Mouse (Mus musculus) B cell, adult 2 months (primary cell): ENCODE data around the gene Cgref1.

ENCODE experiments used
- DNase-seq, 2 experiments: peaks; one replicate each; pipeline ENCODE4 v3.0.0; 2022

Gene Cgref1

DNA sequence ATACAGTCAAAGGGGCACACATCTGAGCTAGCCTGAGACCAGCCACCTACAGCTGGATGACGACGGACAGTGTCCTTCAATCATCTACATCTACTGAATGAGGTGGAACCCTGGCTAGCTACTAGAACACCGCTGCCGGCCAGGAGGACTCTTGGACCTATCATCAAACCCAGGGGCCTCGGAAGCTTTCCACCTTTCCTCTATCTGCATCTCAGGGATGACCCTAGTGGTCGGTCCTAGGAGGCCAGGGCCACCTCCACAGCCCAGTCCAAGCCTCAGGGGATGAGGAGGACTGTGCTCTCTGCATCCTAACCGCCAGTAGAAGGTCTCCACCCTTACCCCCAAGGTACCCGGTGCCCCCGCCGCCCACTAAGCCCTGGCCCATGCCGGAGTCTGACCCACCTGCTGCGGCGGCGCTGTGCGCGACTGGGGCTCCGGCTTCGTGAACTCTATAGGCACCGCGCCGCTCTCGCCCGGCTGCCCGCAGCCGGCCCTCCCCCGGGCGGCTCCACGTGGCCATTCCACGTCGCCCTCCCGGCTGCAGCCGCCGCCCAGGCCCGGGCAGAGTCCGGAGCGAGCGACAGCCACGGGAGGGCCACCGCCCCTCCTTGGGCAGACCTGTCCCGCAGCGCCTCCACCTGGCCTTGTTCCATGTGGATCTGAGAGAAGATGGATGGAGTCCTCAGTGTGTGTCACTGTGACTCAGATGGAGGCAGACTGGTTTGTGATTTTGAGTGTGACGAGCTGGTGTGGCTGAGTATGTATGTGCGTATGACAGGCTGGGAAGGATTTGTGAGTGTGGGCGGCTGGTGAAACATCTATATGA, at the start of gene Cgref1:
Cgref1 (minus strand) TSS at position 636 of the 826 bp plus-strand sequence.
- DNase-seq: peak; percentile 31 to 32

DNA sequence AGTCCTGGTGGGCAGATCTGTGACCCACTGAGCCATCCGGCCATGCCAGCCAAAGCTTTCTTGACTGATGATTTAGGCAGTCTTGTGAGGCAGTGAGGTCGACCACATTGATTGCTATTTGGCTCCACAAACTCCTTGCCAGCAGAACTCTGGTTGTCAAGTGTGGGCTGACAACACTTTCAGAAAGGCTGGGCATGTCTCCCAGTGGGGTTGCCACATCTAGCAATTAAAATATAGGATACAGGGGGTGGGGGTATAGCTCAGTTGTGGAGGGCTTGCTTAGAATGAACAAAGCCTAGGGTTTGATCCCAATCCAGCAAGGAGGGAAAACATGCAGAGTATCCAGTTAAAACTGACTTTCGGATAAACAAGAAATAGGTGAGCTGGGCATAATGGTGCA, 48.7 kb upstream of the Cgref1 start:
- DNase-seq: no peak

DNA sequence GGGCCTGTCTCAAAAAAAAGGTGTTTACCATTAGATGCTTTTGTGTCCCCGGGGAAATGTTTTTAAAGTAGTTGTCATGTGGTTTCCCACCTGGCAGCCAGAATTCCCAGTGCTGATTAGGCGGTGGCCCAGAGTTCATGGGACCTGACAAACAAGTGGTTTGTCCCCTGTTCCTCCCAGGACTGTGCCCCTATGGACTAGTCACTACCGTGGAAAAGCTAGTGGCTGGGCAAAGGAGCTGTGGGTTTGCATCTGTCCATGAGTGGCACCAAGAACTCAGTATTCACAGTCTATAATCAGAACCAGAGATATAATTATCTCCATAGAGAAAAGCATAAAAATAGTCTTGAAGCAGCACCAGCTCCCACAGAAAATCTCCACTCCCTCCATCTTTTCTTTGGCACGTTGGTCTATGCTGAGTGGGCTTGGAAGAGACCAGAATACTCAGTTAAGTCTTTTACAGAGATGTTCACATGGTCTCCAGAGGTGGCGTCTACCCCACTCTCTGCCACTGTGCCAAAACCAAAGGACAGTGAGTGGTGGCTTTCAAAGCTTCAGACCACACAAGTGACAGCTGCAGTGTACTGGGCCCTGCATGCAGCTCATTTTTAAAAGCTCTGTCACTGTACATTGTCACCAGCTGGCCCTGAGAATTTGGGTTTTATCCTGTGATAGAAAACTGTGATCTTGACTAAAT, 47.7 kb upstream of the Cgref1 start:
- no peak for DNase-seq

DNA sequence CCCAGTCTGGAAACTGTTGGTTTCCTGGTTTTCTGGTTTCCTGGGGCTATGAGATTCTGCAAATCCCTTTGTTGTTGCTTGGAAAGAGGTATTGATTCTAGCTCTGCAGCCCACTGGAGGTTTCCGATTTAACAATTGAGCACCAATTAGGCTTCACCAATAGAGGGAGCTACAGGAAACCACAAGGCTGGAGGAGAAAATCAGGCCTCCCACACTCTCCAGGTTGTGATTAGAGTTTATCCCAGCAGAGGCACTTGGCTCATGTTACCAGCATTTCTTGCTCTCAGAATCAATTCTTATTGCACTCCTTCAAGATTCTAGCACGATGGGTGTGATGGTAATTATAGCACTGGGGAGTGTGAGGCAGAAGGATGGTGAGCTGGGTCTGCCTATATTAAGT, 37.0 kb upstream of the Cgref1 start:
- peak; percentile 16 to 27 for DNase-seq

DNA sequence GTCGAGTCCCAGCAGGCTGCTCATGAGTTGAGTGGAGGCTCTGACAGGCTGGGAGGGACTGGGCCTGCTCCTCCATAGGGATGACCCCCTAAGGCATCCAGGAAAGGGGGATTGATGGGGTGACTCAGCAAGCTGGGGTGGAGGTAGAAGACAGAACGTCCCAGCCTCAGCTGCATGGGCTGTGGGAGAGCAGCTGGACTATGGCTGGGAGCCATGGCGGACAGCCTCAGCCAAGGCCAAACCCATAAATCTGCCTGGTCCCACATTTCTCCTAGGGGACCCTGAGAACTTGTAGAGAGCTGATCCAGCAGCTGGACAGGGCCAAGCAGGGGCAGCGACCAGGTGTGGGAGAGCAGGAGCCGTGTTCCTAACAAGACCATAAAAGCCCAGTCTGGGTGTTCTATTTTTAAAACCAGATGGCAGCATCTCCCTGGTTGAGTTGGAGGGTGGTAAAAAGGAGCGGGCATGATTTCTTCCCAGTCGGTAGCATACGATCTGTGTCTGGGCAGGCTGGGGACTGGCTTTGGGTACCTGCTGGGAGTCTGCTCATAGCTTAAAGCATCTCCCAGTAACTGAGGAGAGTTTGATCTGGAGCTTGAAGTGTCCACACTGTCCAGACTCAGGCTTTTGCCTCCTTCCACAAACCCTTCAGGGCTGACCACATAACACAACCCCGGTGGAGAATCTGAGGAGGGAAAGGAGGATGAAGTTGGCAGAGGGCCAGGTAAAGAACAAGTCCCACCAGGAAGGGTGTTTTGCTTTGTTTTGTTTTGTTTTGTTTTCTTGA, 29.7 kb upstream of the Cgref1 start:
- DNase-seq: no peak

DNA sequence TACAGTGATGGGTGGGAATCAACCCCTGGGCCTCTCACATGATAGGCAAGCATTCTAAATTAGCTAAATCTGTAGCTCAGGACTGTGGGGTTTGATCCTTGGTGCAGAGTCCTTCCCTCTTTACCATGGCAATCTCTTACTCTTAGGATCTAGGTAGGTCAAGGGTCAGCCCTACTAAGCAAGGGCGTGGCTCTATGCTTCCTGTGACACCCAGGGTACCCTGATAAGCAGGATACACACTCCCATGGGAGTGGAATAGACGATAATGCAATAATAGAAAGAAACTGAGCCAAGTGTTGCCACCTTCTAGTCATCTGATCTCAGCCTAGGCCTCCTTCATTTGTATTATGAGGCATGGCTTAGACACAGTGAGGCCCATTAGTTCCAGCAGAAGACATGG, 24.0 kb upstream of the Cgref1 start:
- DNase-seq: no peak

DNA sequence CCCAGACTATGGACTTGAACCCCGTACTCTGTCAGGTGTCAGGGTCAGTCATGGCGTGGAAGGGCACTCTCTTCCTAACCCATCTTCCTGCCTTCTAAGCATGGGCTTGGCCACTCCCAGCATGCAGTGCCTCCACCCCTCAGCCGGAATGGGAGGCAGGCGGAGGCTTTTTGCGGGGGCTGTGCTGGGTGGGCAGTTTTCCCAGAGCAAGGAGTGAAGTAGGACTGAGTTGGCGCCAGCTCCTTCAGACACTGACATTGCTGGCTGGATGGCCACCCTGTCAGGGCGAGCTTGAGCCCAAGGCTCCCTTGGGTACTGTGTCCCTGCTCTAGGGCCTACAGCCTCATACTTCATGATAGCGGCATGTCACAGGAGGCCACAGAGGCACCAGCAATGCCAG, 23.0 kb upstream of the Cgref1 start, which contains the start of gene Tcf23:
Tcf23 (plus strand) TSS at position 247 of the 400 bp plus-strand sequence.
- no peak for DNase-seq

DNA sequence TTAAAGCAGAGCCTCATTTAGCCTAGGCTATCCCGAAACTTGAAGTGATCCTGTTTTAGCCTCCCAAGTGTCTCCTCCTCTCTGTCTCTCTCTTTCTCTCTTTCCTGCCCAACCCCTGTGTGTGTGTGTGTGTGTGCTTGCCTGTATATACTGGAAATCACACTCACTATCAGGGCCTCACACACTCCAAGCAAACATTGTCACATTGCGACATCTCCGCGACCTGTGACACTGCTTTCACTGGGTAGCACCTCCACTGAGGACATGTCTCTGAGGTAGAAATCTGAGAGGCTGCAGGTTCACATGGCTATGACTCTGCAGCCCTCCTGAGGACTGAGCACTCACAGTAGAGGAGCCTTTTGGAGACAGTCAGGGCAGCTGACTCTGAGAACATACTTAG, 20.8 kb upstream of the Cgref1 start:
- DNase-seq: no peak

DNA sequence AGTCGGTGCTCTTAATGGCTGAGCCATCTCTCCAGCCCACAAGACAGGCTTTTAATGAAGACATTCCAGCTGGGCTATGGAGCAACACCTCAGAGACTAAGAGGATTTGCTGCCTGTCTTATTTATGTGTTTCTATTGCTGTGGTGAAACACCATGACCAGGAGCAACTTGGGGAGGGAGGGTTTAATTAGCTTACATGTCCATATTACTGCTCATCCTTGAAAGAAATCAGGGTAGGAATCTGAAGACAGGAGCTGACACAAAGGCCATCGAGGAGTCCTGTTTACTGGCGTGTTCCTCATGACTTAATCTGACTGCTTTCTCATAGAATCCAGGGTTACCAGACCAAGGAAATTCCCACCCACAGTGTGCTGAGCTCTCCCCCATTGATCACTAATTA, 18.5 kb upstream of the Cgref1 start:
- DNase-seq: no peak

DNA sequence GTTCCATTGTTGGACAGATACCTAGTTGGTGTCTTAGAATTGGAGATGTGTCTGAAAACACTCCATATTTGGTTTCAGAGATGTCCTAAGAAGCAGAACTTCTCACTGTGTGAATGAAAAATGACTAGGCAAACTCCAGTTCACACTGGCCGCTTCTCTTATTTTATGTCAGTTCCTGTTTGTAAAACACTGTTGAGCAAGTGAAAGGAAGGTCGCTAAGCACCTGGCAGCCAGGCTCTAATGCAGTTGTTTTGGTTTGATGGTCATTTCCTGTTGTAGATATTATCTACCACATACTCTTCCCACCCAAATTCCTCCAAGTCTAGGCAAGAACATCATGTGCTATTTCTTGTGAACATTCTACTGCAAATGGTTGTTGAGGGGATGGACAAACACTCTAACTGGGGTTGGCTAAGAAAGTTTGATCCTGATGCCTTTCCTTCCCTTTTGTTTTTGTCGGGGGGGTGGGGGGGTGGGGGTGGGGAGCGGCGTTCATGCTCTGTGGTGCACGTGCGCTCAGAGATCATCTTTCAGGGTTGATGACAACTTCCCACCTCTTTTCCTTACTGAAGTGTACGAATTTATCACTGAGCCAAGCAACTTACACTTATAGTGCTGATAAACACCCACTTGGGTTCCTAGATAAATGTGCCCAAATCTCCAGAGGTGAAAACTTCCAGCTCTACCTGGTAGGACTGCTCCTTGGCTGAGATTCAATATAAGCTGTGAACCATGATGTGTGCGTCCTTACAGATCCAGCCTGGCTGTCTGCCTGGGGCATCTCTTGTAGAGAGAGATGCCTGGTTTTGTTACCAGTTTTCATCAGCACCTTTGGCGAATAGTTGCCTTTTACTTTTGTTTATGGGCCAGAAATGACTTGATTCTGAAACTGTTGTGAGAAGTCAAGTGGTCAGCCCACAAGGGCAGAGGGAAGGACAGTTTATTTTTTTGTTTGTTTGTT, 16.4 kb upstream of the Cgref1 start:
- peak; percentile 55 to 63 for DNase-seq

DNA sequence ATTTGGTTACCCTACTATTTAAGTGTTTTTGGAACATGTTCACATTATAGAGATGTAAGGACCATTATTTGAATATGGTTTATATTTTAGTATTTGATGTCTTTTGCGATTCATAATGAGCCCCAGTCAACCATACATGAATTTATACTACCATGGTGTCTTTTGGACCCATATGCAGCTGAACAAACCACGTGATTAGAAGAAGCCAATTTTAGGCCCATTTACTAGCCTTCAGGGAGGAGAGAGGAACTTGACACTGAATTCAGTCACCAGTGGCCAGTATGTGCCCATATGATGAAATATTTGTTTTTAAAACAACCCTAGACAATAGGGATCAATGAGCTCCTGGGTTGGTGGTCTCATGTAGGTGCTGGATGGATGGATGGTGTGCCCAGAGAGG, 15.4 kb upstream of the Cgref1 start:
- no peak for DNase-seq

DNA sequence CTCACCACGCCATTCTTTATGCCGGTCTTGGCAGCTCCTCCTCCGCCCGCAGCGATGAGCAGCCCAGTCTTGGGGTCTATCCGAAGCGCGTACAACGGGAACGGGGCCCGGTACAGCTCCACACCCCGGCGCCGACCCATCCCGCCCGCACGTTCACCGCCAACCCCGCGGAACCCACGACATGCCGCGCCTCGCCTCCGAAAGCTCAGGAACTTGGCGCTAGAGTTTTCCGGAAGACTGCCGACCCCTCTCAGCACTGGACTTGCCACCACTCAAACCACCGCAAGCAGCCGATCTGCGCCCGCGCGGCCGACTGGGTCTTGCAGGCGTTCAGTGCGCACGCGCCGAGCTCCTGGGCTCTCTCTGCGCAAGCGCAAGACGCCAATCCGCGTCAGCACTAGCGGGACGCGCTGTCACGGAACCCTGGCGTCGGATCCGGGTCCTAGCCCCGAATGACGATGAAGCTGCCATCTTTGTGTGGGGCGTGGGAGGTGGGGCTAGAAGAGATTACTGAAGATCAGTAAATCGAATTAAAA, 14.6 kb upstream of the Cgref1 start, which contains the start of gene Preb:
Preb (minus strand) TSS at position 396 of the 536 bp plus-strand sequence.
- peak; percentile 97 for DNase-seq

DNA sequence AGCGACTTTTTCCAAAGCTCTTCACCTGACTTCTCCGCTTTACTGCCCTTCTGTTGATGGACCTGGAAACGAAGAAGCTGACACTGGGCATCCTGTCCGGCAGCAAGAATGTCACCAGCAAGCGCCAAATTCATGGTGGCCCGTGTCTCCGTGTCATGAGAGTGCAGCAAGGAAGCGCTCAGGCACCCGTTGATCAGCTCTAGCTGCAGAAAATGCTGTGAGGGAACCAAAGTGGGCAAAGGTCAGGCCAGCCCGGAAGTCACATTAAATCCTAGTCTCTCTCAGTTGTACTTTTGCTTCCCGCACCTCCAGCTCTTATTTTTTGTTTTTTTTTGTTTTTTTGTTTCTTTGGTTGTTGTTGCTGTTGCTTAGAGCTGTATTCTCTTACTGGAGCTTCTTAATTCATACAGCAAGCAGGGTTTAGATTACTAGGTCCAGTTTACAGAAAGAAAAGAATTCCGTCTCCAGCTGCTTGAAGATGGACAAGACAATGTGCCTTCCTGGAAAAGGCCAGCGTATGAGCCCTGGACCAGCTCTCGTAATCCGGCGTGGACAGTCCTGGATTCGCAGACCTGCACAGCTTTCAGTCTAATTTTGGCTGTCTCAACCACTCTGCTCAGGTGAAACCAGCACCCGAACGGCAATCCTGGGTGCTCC, 13.9 kb upstream of the Cgref1 start:
- DNase-seq: no peak

DNA sequence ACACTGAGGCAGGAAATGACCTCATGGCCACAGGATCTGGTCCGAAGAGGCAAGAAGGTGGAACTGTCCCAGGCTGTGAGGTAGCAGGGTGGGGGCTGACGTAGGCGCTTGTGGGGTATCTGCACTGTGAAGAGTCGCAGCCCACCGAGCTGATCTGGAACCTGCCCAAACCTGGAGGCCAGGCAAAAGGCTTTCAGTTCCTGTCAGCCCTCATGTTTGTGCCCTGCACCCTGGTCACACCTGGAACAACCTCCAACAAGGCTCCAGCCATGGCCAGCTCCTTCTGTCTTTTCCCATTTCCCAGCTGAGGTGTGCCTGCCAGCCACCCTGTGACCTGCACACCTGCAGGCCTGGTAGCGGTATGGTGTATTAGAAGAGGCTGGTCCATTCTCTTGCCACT, 12.5 kb upstream of the Cgref1 start:
- no peak for DNase-seq

DNA sequence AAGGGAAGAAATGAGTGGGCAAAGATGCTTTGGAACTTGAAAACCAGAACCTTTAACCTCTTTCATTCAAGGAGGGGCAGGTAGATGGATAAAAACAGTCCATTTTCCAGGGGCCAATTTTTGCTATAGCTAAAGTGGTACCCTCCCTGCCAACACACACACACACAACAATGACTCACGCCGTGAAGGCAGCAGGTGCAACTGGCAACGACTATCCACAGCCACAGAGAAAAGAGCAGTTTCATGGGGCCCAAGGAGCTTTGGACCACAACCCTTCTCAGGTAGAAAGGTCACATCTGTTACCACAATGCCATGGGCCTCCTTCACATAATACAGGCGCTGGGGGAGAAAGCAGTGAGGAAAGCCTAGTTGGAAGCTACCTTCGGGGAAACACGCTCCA, 10.4 kb upstream of the Cgref1 start:
- no peak for DNase-seq

DNA sequence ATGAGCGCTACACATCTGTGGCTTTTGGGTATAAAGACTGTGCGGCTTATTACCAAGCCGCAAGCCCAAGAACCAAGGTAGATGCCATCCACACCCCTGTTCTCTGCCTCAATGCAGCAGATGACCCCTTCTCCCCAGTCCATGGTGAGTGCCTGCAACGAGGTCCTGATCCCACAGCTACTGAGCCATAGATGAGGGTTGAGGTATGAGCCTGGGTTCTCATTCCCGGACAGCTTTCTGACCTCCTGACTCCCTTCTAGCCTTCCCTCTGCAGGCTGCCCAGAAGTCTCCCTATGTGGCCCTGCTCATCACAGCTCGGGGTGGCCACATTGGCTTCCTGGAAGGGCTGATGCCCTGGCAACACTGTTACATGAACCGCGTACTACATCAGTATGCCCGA, 9.2 kb upstream of the Cgref1 start:
- no peak for DNase-seq

DNA sequence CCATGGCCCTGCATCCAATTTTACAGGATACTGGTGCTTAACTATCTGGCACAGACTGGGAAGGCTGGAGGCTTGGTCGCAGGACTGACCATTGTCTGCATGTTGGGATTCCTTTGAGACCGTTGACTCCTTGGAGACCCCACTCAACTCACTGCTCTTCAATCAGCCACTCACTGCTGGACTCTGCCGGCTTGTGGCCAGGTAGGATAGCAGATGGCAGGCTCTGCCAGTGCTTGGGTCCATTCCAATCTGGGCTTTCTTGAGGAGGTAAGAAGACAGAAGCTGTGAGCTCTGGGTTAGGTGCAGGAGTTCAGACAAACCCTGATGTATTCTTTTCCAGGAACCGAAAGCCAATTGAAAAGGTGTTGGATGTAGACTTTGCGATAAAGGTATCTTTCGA, 8.7 kb upstream of the Cgref1 start:
- no peak for DNase-seq

DNA sequence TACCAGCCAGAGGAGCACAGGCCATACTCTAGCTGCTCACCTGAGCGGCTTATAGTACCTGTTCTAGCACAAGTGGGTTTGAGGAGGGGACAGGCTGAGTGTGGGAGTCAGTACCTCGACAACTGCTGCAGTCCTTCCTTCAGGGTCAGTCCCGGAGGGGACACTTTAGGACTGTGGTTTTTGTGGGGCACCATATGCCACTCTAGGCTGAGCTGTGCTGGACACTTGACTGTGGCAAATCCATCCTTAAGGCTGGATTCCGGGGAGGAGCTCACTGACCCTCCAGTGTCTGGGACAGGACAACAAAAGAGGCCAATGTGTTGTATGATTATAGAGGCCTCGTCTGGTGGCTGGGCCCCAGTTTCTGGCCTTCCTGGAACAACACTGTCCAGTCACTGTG, 7.2 kb upstream of the Cgref1 start:
- no peak for DNase-seq

DNA sequence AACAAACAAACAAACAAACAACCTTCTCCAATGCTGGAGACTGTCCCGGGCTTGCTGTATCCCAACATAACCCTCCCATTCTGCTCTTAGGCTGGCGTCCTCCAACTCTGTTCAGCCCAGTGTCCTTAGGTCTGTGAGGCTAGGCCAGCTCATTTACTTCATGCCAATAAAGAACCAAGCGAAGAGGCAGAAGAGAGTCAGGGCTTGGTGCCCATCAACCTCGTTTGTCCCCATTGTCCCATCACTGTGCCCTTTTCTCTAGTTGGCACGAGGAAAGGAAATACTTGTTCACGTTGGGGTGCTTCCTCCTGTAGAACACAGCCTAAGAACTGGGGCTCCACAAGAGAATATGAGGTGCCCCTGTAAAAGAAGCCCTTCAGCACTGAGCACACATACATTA, 6.3 kb upstream of the Cgref1 start:
- no peak for DNase-seq

DNA sequence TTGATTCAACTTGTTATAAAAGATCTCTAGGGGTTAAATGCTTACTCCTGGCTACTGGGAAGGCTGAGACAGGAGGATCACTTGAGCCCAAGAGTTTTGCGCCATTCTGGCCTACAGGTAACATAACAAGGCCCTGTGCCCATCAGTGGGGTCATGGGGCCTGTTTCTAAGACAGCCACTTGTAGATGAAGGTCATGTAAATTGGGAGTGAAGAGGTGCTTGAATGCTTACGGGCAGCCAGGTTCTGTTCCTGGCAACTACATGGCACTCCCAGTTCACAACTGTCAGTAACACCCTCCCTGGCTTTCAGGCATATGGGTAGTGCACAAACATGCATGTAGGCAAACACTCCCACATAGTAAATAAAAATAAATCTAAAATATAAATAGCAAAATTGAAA, 5.5 kb upstream of the Cgref1 start:
- no peak for DNase-seq

DNA sequence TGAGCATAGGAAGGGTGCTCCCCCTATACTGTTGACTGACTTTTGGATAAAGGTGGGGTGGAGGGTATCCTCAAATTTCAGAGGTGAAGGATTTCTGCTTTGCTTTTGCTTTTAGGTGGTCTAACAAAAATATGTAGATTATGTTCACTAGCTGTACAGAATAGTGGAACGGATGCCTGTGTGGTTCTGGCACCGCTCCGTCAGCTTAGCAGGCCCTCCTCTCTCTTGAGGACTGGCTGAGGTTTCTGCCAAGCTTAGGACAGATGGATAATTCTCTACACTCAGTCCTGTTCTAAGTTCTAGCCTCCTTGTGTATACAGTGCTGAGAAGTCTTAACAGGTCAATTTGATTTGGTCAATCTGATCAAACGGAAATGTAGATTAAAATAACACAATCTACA, 5.1 kb upstream of the Cgref1 start:
- DNase-seq: no peak
